In the genomic region with DNA sequence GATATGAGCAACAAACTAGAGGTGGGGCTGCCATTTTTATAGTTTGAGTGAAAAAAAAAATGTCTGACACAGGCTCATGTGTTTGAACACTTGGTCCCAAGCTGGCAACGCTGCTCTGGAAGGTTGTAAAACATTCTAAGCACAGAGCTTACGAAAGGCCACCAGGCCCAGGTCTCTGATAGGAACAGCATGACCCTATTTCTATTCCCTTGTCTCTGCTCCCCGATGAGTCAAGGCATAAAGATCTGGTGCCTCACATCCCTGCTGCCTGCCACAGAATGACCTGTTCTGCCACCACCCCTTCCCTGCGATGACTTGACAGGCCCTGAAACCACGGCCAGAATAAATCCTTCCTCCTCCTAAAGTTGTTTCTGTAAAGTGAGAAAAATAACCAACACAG, we compare ENCODE assay signal across 32 mouse cellular contexts. TPM values are rescaled to one million over a fixed set of nuclear protein-coding genes. Genes with fewer than 3 reads are reported as not detected.
DNase-seq lines count a peak whose midpoint lies in the region; ATAC-seq lines count a peak whose summit lies in the region.
"Had no signal": no experiment of that assay in that cellular context is flagged by ENCODE, and none has a peak within 500 bp of the region (broad histone marks: within the 10 kb centered on the region; RNA-seq: fewer than 3 reads in every experiment).

No protein-coding gene starts in this region.

- ATAC-seq in hindbrain, embryonic 12.5 days (ENCODE audit: low FRiP score): no peak
- ATAC-seq in stomach, embryonic 16.5 days (ENCODE audit: insufficient read depth, low FRiP score): no peak
- ATAC-seq: intestine, embryonic 16.5 days had no signal

- peaks cover 65% of the 10 kb centered on the region for H3K4me1 ChIP-seq in hindbrain, embryonic 10.5 days (replicated peaks)
- H3K4me1 ChIP-seq in hindbrain, embryonic 12.5 days: peaks cover 62% of the 10 kb centered on the region
- peaks cover 48% of the 10 kb centered on the region for H3K4me1 ChIP-seq in embryonic facial prominence, embryonic 10.5 days
- H3K4me1 ChIP-seq in stomach, embryonic 16.5 days (ENCODE audit: control insufficient read depth, insufficient read depth, low read length): peaks cover 5% of the 10 kb centered on the region
- H3K4me1 ChIP-seq: liver, embryonic 15.5 days had no signal

- 82% methylated on average over 5 of the region's 5 CpGs for WGBS in hindbrain, embryonic 10.5 days
- WGBS in hindbrain, embryonic 12.5 days: 69% methylated on average over 5 of the region's 5 CpGs
- WGBS in embryonic facial prominence, embryonic 10.5 days: 87% methylated on average over 5 of the region's 5 CpGs
- 71% methylated on average over 5 of the region's 5 CpGs for WGBS in stomach, embryonic 16.5 days

- no peak overlapping the region for H3K4me3 ChIP-seq in hindbrain, embryonic 10.5 days
- H3K4me3 ChIP-seq in hindbrain, embryonic 12.5 days: no peak overlapping the region
- H3K4me3 ChIP-seq in embryonic facial prominence, embryonic 10.5 days: no peak overlapping the region
- no peak overlapping the region for H3K4me3 ChIP-seq in stomach, embryonic 16.5 days (replicated peaks; ENCODE audit: low read length)
- H3K4me3 ChIP-seq: forebrain, embryonic 13.5 days; hindbrain, embryonic 13.5 days; limb, embryonic 12.5 days; liver, embryonic 15.5 days; midbrain, embryonic 10.5 days; midbrain, embryonic 15.5 days; neural tube, embryonic 12.5 days; stomach, embryonic 15.5 days had no signal

- H3K27me3 ChIP-seq in hindbrain, embryonic 10.5 days (ENCODE audit: insufficient read depth, poor library complexity, severe bottlenecking): no peaks in the 10 kb centered on the region
- H3K27me3 ChIP-seq in hindbrain, embryonic 12.5 days: no peaks in the 10 kb centered on the region
- H3K27me3 ChIP-seq in embryonic facial prominence, embryonic 10.5 days (replicated peaks; ENCODE audit: low read depth, poor library complexity, severe bottlenecking): no peaks in the 10 kb centered on the region
- H3K27me3 ChIP-seq in stomach, embryonic 16.5 days (ENCODE audit: control insufficient read depth, insufficient read depth, low read length): no peaks in the 10 kb centered on the region
- H3K27me3 ChIP-seq: limb, embryonic 12.5 days; liver, embryonic 15.5 days; midbrain, embryonic 15.5 days; neural tube, embryonic 12.5 days; stomach, embryonic 15.5 days had no signal

- H3K9me3 ChIP-seq in hindbrain, embryonic 10.5 days: no peaks in the 10 kb centered on the region
- no peaks in the 10 kb centered on the region for H3K9me3 ChIP-seq in hindbrain, embryonic 12.5 days (replicated peaks)
- no peaks in the 10 kb centered on the region for H3K9me3 ChIP-seq in embryonic facial prominence, embryonic 10.5 days
- H3K9me3 ChIP-seq in stomach, embryonic 16.5 days (replicated peaks; ENCODE audit: control insufficient read depth, low read length): no peaks in the 10 kb centered on the region
- H3K9me3 ChIP-seq: forebrain, embryonic 13.5 days; hindbrain, embryonic 13.5 days; limb, embryonic 12.5 days; liver, embryonic 15.5 days; midbrain, embryonic 10.5 days; midbrain, embryonic 15.5 days; neural tube, embryonic 12.5 days; stomach, embryonic 15.5 days had no signal

- 0 out of 2 replicates have a peak overlapping the region, but pooled peaks have one; percentile 59 for H3K27ac ChIP-seq in hindbrain, embryonic 10.5 days
- H3K27ac ChIP-seq in hindbrain, embryonic 12.5 days: no peak overlapping the region
- 0 out of 2 replicates have a peak overlapping the region, but pooled peaks have one; percentile 24 for H3K27ac ChIP-seq in embryonic facial prominence, embryonic 10.5 days (replicated peaks)
- H3K27ac ChIP-seq in stomach, embryonic 16.5 days (ENCODE audit: low read length): peak overlapping the region; percentile 47; the same call in 1 of the 2 replicates
- H3K27ac ChIP-seq: forebrain, embryonic 13.5 days; hindbrain, embryonic 13.5 days; limb, embryonic 12.5 days; liver, embryonic 15.5 days; midbrain, embryonic 15.5 days; neural tube, embryonic 12.5 days; stomach, embryonic 15.5 days had no signal

- no peaks in the 10 kb centered on the region for H3K36me3 ChIP-seq in hindbrain, embryonic 10.5 days
- H3K36me3 ChIP-seq in hindbrain, embryonic 12.5 days: no peaks in the 10 kb centered on the region
- no peaks in the 10 kb centered on the region for H3K36me3 ChIP-seq in embryonic facial prominence, embryonic 10.5 days (replicated peaks)
- H3K36me3 ChIP-seq in stomach, embryonic 16.5 days (ENCODE audit: control insufficient read depth, insufficient read depth, low read length): no peaks in the 10 kb centered on the region
- H3K36me3 ChIP-seq: hindbrain, embryonic 13.5 days; limb, embryonic 12.5 days; liver, embryonic 15.5 days; midbrain, embryonic 10.5 days; midbrain, embryonic 15.5 days; neural tube, embryonic 12.5 days; stomach, embryonic 15.5 days had no signal

- H3K9ac ChIP-seq in hindbrain, embryonic 12.5 days: no peak overlapping the region
- no peak overlapping the region for H3K9ac ChIP-seq in stomach, embryonic 16.5 days (ENCODE audit: low read length)
- H3K9ac ChIP-seq: forebrain, embryonic 13.5 days; hindbrain, embryonic 13.5 days; limb, embryonic 12.5 days; liver, embryonic 15.5 days; lung, embryonic 14.5 days; midbrain, embryonic 15.5 days; neural tube, embryonic 12.5 days; stomach, embryonic 15.5 days had no signal

- no peak for DNase-seq in hindbrain, embryonic 10.5 days (ENCODE audit: low spot score)
- DNase-seq in Muller cell, postnatal 12 days (ENCODE audit: inconsistent ontology term): peak; percentile 75
- no peak for DNase-seq in embryonic facial prominence, embryonic 10.5 days (ENCODE audit: low spot score)
- no peak for DNase-seq in spleen, adult 18-20 months
- DNase-seq in layer of hippocampus, adult 18-20 months (ENCODE audit: low spot score in 2 of 2): no peak
- DNase-seq: B cell, adult 2 months; cerebellum, adult 11 months; cerebellum, adult 9-10 months; cerebellum, postnatal 36 days; embryo, embryonic 11 days; gastrocnemius, postnatal 14 days; heart, postnatal 14 days; kidney, adult 8-10 months; kidney, postnatal 10 days; lung, embryonic 14.5 days; retina, postnatal 1 day; right cerebral cortex, postnatal 14 days; thymus, adult 18-20 months; thymus, postnatal 25 days had no signal

- no peak overlapping the region for H3K4me2 ChIP-seq in hindbrain, embryonic 12.5 days (replicated peaks)
- H3K4me2 ChIP-seq in stomach, embryonic 16.5 days (ENCODE audit: low read depth, low read length): no peak overlapping the region
- H3K4me2 ChIP-seq: forebrain, embryonic 13.5 days; hindbrain, embryonic 13.5 days; limb, embryonic 12.5 days; liver, embryonic 15.5 days; lung, embryonic 14.5 days; midbrain, embryonic 15.5 days; neural tube, embryonic 12.5 days; stomach, embryonic 15.5 days had no signal

RNA-seq across cellular contexts. Expression of a gene that starts 59.0 kb away (rescaled TPM):
- 5.8 and 6.3 TPM in 2 replicates for polyA plus RNA-seq in hindbrain, embryonic 10.5 days (2016; fragmentation: Nextera tagmentation; extraction: Ambion mirVana)
- polyA plus RNA-seq in hindbrain, embryonic 12.5 days (2016; fragmentation: Nextera tagmentation; extraction: Ambion mirVana): 11.7 and 12.9 TPM in 2 replicates
- polyA plus RNA-seq in embryonic facial prominence, embryonic 10.5 days (2016; fragmentation: Nextera tagmentation; extraction: Ambion mirVana): 6.8 and 7.3 TPM in 2 replicates
- polyA plus RNA-seq in stomach, embryonic 16.5 days (2015; fragmentation: Nextera tagmentation; extraction: Ambion mirVana): 6.3 and 6.5 TPM in 2 replicates
- 10 to 100 TPM; 21.4 to 21.8 TPM for total RNA-seq in layer of hippocampus, adult 18-20 months (2021)
- total RNA-seq: granulocyte monocyte progenitor cell, adult 5-6 weeks; megakaryocyte progenitor cell, adult 5-6 weeks had no signal
